Mouse (Mus musculus): ENCODE measurements around the gene Zdhhc19. TPM values are rescaled to one million over a fixed set of nuclear protein-coding genes. Genes with fewer than 3 reads are reported as not detected.

Zdhhc19 gene
- not detected in 2 replicates for polyA plus RNA-seq (2012; rRNA removed)

- no peak within 1 kb of the TSS for H3K4me3 ChIP-seq (ENCODE audit: control insufficient read depth, insufficient read depth, low read length)
- 84% methylated on average over 3 of the region's 3 CpGs for WGBS
- no peak for DNase-seq
- H3K36me3 ChIP-seq (ENCODE audit: control insufficient read depth, insufficient read depth, low read length): no peaks in the 10 kb centered on the region
- TF ChIP-seq POLR2A (IDR thresholded peaks at IDR 0.05; ENCODE audit: control insufficient read depth, extremely low read depth, insufficient read depth, low read length, poor library complexity) (no peak), CTCF (IDR thresholded peaks at IDR 0.05; ENCODE audit: borderline replicate concordance, control insufficient read depth, extremely low read depth, insufficient read depth, low read length, poor library complexity) (no peak)
- no peaks in the 10 kb centered on the region for H3K27me3 ChIP-seq (ENCODE audit: control insufficient read depth, insufficient read depth, low read length)
- H3K27ac ChIP-seq (ENCODE audit: control insufficient read depth, insufficient read depth, low read length): no peak within 1 kb of the TSS
- 0 out of 2 replicates have a peak, but pooled peaks cover 3% of the 10 kb centered on the region for H3K4me1 ChIP-seq (replicated peaks; ENCODE audit: control insufficient read depth, insufficient read depth, low read length)
These were observed at the start of gene Zdhhc19 for GRCm38 (mm10) chr16:32495965-32496364. Gene Zdhhc19 (plus strand): TSS chr16:32496265.

- no peak for DNase-seq
- Histone ChIP-seq H3K36me3 (ENCODE audit: control insufficient read depth, insufficient read depth, low read length) (0 out of 2 replicates have a peak, but pooled peaks cover 1% of the 10 kb centered on the region), H3K27me3 (ENCODE audit: control insufficient read depth, insufficient read depth, low read length) (no peaks in the 10 kb centered on the region), H3K4me3 (ENCODE audit: control insufficient read depth, insufficient read depth, low read length) (no peak overlapping the region), H3K4me1 (replicated peaks; ENCODE audit: control insufficient read depth, insufficient read depth, low read length) (no peaks in the 10 kb centered on the region), H3K27ac (ENCODE audit: control insufficient read depth, insufficient read depth, low read length) (no peak overlapping the region)
- TF ChIP-seq POLR2A (IDR thresholded peaks at IDR 0.05; ENCODE audit: control insufficient read depth, extremely low read depth, insufficient read depth, low read length, poor library complexity) (no peak), CTCF (IDR thresholded peaks at IDR 0.05; ENCODE audit: borderline replicate concordance, control insufficient read depth, extremely low read depth, insufficient read depth, low read length, poor library complexity) (no peak)
- 92% methylated on average over 2 of the region's 2 CpGs for WGBS
These were observed 49.4 kb upstream of the Zdhhc19 start for GRCm38 (mm10) chr16:32446563-32447138.

GRCm38 (mm10) chr16:32449665-32450064 is 46.4 kb upstream of the Zdhhc19 start:
- no peaks in the 10 kb centered on the region for H3K4me1 ChIP-seq (replicated peaks; ENCODE audit: control insufficient read depth, insufficient read depth, low read length)
- no peak for TF ChIP-seq CTCF (IDR thresholded peaks at IDR 0.05; ENCODE audit: borderline replicate concordance, control insufficient read depth, extremely low read depth, insufficient read depth, low read length, poor library complexity)
- no peak for TF ChIP-seq POLR2A (IDR thresholded peaks at IDR 0.05; ENCODE audit: control insufficient read depth, extremely low read depth, insufficient read depth, low read length, poor library complexity)
- no peak overlapping the region for H3K4me3 ChIP-seq (ENCODE audit: control insufficient read depth, insufficient read depth, low read length)
- H3K27me3 ChIP-seq (ENCODE audit: control insufficient read depth, insufficient read depth, low read length): no peaks in the 10 kb centered on the region
- WGBS: 95% methylated on average over 3 of the region's 3 CpGs
- DNase-seq: no peak
- 0 out of 2 replicates have a peak, but pooled peaks cover 9% of the 10 kb centered on the region for H3K36me3 ChIP-seq (ENCODE audit: control insufficient read depth, insufficient read depth, low read length)
- H3K27ac ChIP-seq (ENCODE audit: control insufficient read depth, insufficient read depth, low read length): no peak overlapping the region

DNA sequence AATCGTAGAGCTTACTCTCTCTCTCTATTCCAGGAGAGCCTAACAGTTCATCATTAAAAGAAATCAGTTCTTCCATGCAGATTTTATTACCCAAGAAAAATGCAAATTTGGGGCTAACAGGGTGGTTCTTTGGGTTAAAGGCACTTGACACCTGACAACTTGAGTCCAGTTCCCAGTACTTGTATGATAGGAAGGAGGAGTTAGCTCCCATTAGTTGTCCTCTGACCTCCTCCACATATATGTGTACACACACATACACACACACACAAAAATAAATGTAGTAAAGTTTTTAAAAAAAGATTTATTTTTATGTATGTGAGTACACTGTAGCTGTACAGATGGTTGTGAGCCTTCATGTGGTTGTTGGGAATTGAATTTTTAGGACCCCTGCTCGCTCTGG is 45.9 kb upstream of the Zdhhc19 start:
- no peak overlapping the region for H3K4me3 ChIP-seq (ENCODE audit: control insufficient read depth, insufficient read depth, low read length)
- DNase-seq: no peak
- 0 out of 2 replicates have a peak, but pooled peaks cover 9% of the 10 kb centered on the region for H3K36me3 ChIP-seq (ENCODE audit: control insufficient read depth, insufficient read depth, low read length)
- TF ChIP-seq POLR2A (IDR thresholded peaks at IDR 0.05; ENCODE audit: control insufficient read depth, extremely low read depth, insufficient read depth, low read length, poor library complexity) (no peak), CTCF (IDR thresholded peaks at IDR 0.05; ENCODE audit: borderline replicate concordance, control insufficient read depth, extremely low read depth, insufficient read depth, low read length, poor library complexity) (no peak)
- no peaks in the 10 kb centered on the region for H3K27me3 ChIP-seq (ENCODE audit: control insufficient read depth, insufficient read depth, low read length)
- H3K27ac ChIP-seq (ENCODE audit: control insufficient read depth, insufficient read depth, low read length): no peak overlapping the region
- H3K4me1 ChIP-seq (replicated peaks; ENCODE audit: control insufficient read depth, insufficient read depth, low read length): no peaks in the 10 kb centered on the region
- WGBS: 98% methylated on average over 2 of the region's 2 CpGs

- Histone ChIP-seq H3K4me3 (ENCODE audit: control insufficient read depth, insufficient read depth, low read length) (no peak overlapping the region), H3K27me3 (ENCODE audit: control insufficient read depth, insufficient read depth, low read length) (no peaks in the 10 kb centered on the region), H3K36me3 (ENCODE audit: control insufficient read depth, insufficient read depth, low read length) (0 out of 2 replicates have a peak, but pooled peaks cover 12% of the 10 kb centered on the region), H3K27ac (ENCODE audit: control insufficient read depth, insufficient read depth, low read length) (no peak overlapping the region), H3K4me1 (replicated peaks; ENCODE audit: control insufficient read depth, insufficient read depth, low read length) (no peaks in the 10 kb centered on the region)
- TF ChIP-seq CTCF (IDR thresholded peaks at IDR 0.05; ENCODE audit: borderline replicate concordance, control insufficient read depth, extremely low read depth, insufficient read depth, low read length, poor library complexity): no peak
- 97% methylated on average over 8 of the region's 8 CpGs for WGBS
- DNase-seq: no peak
These were observed 43.0 kb upstream of the Zdhhc19 start for GRCm38 (mm10) chr16:32453102-32453501.

GRCm38 (mm10) chr16:32454646-32455045 is 41.4 kb upstream of the Zdhhc19 start:
- Histone ChIP-seq H3K27ac (ENCODE audit: control insufficient read depth, insufficient read depth, low read length) (no peak overlapping the region), H3K36me3 (ENCODE audit: control insufficient read depth, insufficient read depth, low read length) (0 out of 2 replicates have a peak, but pooled peaks cover 12% of the 10 kb centered on the region), H3K27me3 (ENCODE audit: control insufficient read depth, insufficient read depth, low read length) (no peaks in the 10 kb centered on the region), H3K4me3 (ENCODE audit: control insufficient read depth, insufficient read depth, low read length) (no peak overlapping the region), H3K4me1 (replicated peaks; ENCODE audit: control insufficient read depth, insufficient read depth, low read length) (no peaks in the 10 kb centered on the region)
- TF ChIP-seq CTCF (IDR thresholded peaks at IDR 0.05; ENCODE audit: borderline replicate concordance, control insufficient read depth, extremely low read depth, insufficient read depth, low read length, poor library complexity): no peak
- no peak for TF ChIP-seq POLR2A (IDR thresholded peaks at IDR 0.05; ENCODE audit: control insufficient read depth, extremely low read depth, insufficient read depth, low read length, poor library complexity)
- no peak for DNase-seq
- 97% methylated on average over 5 of the region's 5 CpGs for WGBS

- Histone ChIP-seq H3K36me3 (ENCODE audit: control insufficient read depth, insufficient read depth, low read length) (0 out of 2 replicates have a peak, but pooled peaks cover 12% of the 10 kb centered on the region), H3K27me3 (ENCODE audit: control insufficient read depth, insufficient read depth, low read length) (no peaks in the 10 kb centered on the region), H3K27ac (ENCODE audit: control insufficient read depth, insufficient read depth, low read length) (no peak overlapping the region), H3K4me3 (ENCODE audit: control insufficient read depth, insufficient read depth, low read length) (no peak overlapping the region), H3K4me1 (replicated peaks; ENCODE audit: control insufficient read depth, insufficient read depth, low read length) (no peaks in the 10 kb centered on the region)
- no peak for TF ChIP-seq CTCF (IDR thresholded peaks at IDR 0.05; ENCODE audit: borderline replicate concordance, control insufficient read depth, extremely low read depth, insufficient read depth, low read length, poor library complexity)
- TF ChIP-seq POLR2A (IDR thresholded peaks at IDR 0.05; ENCODE audit: control insufficient read depth, extremely low read depth, insufficient read depth, low read length, poor library complexity): no peak
- no peak for DNase-seq
These were observed 40.0 kb upstream of the Zdhhc19 start for GRCm38 (mm10) chr16:32456086-32456485.

Measured in thymus, adult 2 months (tissue).